Mouse (Mus musculus): ENCODE measurements at regions not wholly inside any gene's neighbourhood (a gene's known extent, or its start where the extent isn't known, plus 50 kb on each side); places are given as distances from the start of the nearest gene placed in this dataset.

DNA sequence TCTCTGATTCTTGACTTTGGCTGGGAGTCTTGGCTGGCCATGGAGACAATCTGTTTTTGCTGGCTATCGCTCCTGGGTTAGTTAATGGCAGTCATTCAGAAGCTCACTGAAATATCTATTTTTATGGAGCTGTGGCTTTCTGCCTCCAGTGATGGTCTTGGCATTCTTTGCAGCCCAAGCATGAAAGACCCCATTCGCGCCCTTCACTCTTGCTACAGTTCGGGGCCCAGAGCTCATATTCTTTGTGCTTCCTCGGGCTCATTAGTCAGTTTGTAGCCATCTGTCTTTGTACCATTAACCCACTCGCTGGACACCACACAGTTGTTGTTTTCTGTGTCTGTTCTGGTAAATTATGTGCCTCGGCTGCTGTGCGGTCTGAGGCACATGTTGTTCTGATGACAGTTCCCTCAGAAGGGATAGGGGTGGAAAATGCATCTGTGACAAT lies 290.4 kb downstream of the Lmo7 start:
- Histone ChIP-seq H3K27ac (replicated peaks) (no peak overlapping the region), H3K9ac (no peak overlapping the region), H3K4me3 (no peak overlapping the region), H3K4me2 (no peak overlapping the region), H3K27me3 (replicated peaks) (no peaks in the 10 kb centered on the region), H3K36me3 (no peaks in the 10 kb centered on the region), H3K4me1 (no peaks in the 10 kb centered on the region), H3K9me3 (no peaks in the 10 kb centered on the region)
- WGBS: 78% methylated on average over 8 of the region's 8 CpGs
- ATAC-seq (ENCODE audit: extremely low read depth, insufficient number of reproducible peaks, low FRiP score, low TSS enrichment): no peak

DNA sequence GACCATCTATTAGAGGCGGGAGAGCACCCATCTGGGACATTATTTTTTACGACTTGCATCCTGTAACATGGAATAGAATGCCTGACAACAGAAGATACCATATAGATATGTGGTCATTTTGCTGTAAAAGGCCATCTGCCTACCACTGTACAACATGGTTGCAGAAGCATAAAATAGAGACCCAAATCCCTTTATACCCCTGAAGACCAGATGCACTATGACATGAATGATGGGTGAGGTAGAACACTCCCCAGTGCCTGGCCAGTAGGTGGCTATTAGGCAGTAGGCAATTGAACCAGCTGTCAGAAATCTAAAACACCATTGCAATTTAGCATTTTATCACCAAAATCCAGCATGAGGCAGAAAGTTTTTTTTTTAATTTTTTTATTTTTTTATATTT lies 289.6 kb downstream of the Lmo7 start:
- WGBS: 73% methylated on average over 2 of the region's 2 CpGs
- Histone ChIP-seq H3K27ac (replicated peaks) (no peak overlapping the region), H3K27me3 (replicated peaks) (no peaks in the 10 kb centered on the region), H3K4me3 (no peak overlapping the region), H3K9ac (no peak overlapping the region), H3K4me1 (no peaks in the 10 kb centered on the region), H3K9me3 (no peaks in the 10 kb centered on the region), H3K36me3 (no peaks in the 10 kb centered on the region), H3K4me2 (no peak overlapping the region)
- ATAC-seq (ENCODE audit: extremely low read depth, insufficient number of reproducible peaks, low FRiP score, low TSS enrichment): no peak

DNA sequence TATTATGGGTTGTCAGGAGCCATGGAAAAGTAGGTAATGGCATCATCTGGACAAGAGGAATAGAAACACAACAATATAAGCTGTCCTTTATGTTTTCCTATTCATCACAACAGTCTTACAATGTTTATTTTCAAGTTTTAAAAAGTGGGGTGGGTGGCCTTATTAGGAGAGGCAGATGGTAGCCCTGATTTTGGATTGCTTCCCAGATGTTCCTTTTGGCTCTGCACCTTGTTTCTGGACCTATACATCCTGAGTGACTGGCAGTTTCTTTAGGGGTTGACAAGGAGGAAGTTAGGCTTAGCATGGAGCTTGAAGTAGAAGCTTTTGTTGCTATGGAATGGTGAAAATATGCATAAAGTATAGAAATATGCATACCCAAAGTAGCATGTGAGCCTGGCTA lies 286.8 kb downstream of the Lmo7 start:
- no peaks in the 10 kb centered on the region for H3K27me3 ChIP-seq (replicated peaks)
- no peak overlapping the region for H3K4me2 ChIP-seq
- H3K36me3 ChIP-seq: no peaks in the 10 kb centered on the region
- no peaks in the 10 kb centered on the region for H3K9me3 ChIP-seq
- no peak for ATAC-seq (ENCODE audit: extremely low read depth, insufficient number of reproducible peaks, low FRiP score, low TSS enrichment)
- no peak overlapping the region for H3K9ac ChIP-seq
- peaks cover 5% of the 10 kb centered on the region; the same call in 1 of the 2 replicates for H3K4me1 ChIP-seq
- H3K4me3 ChIP-seq: no peak overlapping the region
- H3K27ac ChIP-seq (replicated peaks): no peak overlapping the region

- H3K4me1 ChIP-seq: peaks cover 5% of the 10 kb centered on the region; the same call in 1 of the 2 replicates
- H3K9ac ChIP-seq: no peak overlapping the region
- no peak overlapping the region for H3K4me3 ChIP-seq
- no peaks in the 10 kb centered on the region for H3K36me3 ChIP-seq
- no peak overlapping the region for H3K27ac ChIP-seq (replicated peaks)
- no peaks in the 10 kb centered on the region for H3K27me3 ChIP-seq (replicated peaks)
- no peak for ATAC-seq (ENCODE audit: extremely low read depth, insufficient number of reproducible peaks, low FRiP score, low TSS enrichment)
- H3K4me2 ChIP-seq: no peak overlapping the region
- 80% methylated on average over 13 of the region's 13 CpGs for WGBS
- no peaks in the 10 kb centered on the region for H3K9me3 ChIP-seq
These were observed 285.3 kb downstream of the Lmo7 start for GRCm38 (mm10) chr14:102014976-102015603.

DNA sequence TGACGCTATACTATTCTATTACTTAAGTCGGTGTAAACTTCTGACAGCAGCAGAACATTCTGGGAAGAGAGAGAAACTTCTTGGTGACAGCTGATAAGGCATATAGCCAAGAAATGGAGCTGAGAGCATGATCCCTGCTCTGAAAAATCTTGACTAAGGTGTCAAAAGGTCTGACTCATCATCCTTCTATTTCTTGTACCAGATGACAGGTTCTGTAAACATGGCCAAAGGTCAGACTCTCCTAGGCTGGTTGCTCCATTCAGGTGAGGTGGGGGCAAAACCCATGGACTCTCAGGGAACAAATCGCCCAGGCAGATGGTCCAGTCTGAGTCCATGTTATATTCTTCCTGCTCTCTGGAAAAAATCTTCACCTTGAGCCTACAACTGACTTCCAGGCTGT lies 283.5 kb downstream of the Lmo7 start:
- Histone ChIP-seq H3K27me3 (replicated peaks) (no peaks in the 10 kb centered on the region), H3K36me3 (no peaks in the 10 kb centered on the region), H3K27ac (replicated peaks) (no peak overlapping the region), H3K4me1 (peaks cover 5% of the 10 kb centered on the region; the same call in 1 of the 2 replicates), H3K4me3 (no peak overlapping the region), H3K4me2 (no peak overlapping the region), H3K9me3 (no peaks in the 10 kb centered on the region), H3K9ac (no peak overlapping the region)
- ATAC-seq (ENCODE audit: extremely low read depth, insufficient number of reproducible peaks, low FRiP score, low TSS enrichment): no peak
- whole genome bisulfite sequencing: 47% methylated on average over 3 of the region's 3 CpGs

DNA sequence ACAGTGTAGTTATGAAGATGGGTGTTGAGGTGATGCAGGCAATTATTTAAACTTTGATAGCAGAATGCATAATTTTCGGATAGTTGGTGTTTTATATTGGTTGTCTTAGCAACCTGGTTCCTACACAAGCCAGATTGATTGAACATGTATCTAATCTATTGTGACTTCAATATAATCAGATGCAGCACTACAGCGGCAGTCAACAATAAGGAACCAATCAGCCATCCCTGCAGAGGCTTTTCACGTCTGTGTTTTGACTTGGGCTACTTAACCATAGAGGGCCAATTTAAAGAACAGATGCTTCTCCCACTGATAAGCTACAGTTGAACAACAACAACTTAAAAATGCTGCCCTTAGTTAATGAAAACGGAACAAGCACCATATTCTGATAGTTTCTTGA lies 267.8 kb downstream of the Lmo7 start:
- ATAC-seq (ENCODE audit: extremely low read depth, insufficient number of reproducible peaks, low FRiP score, low TSS enrichment): no peak
- Histone ChIP-seq H3K4me1 (no peaks in the 10 kb centered on the region), H3K27me3 (replicated peaks) (no peaks in the 10 kb centered on the region), H3K9me3 (no peaks in the 10 kb centered on the region), H3K36me3 (no peaks in the 10 kb centered on the region), H3K27ac (replicated peaks) (no peak overlapping the region), H3K4me2 (no peak overlapping the region), H3K9ac (no peak overlapping the region), H3K4me3 (no peak overlapping the region)
- 37% methylated on average over 4 of the region's 4 CpGs for WGBS

DNA sequence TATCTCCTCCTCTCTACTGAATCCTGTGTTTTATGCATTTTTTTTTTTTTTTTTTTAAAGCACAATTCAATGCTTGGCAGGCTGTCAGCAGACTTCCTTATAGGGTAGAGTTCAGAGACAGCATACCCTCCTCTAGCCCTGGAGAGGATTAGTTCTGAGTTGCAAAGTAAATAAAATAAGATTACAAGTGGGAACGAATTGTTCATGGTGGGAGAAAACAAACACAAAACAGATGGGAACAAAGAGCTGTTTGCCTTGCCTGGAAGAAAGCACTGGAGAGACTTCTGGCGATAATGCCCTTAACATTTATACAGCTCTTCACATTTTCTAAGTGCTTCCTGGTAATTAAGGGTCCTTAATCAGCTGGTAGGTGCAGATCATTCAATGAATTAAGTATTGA lies 254.6 kb downstream of the Lmo7 start:
- H3K27ac ChIP-seq (replicated peaks): no peak overlapping the region
- no peak for ATAC-seq (ENCODE audit: extremely low read depth, insufficient number of reproducible peaks, low FRiP score, low TSS enrichment)

More for the DNA sequence above, 254.6 kb downstream of the Lmo7 start:
- H3K27me3 ChIP-seq (replicated peaks): no peaks in the 10 kb centered on the region
- no peak overlapping the region for H3K9ac ChIP-seq
- WGBS: 16% methylated on average over 2 of the region's 2 CpGs
- no peak overlapping the region for H3K4me3 ChIP-seq
- H3K4me2 ChIP-seq: no peak overlapping the region
- peaks cover 5% of the 10 kb centered on the region; the same call in 1 of the 2 replicates for H3K4me1 ChIP-seq
- no peaks in the 10 kb centered on the region for H3K36me3 ChIP-seq
- no peaks in the 10 kb centered on the region for H3K9me3 ChIP-seq

Measured in heart, embryonic 13.5 days (tissue).